Mouse (Mus musculus) adrenal gland, postnatal 25 days (tissue): ENCODE data around the gene Vmn1r7. TPM values are rescaled to one million over a fixed set of nuclear protein-coding genes. Genes with fewer than 3 reads are reported as not detected.
"Not testable (repeated sequence)": the region's sequence is repeated elsewhere in the genome, so short reads cannot be mapped to it uniquely, and the experiment has no call there.

Experiments used
- DNase-seq: peaks from one replicate; pipeline ENCODE4 v3.0.0; 2021; ENCODE audit warnings: mixed read lengths
- long read RNA-seq: library from polyadenylated mRNA; stranded (forward); transcript quantifications from one replicate; pipeline ENCODE4 v2.0.0, GENCODE M21; 2021
- total RNA-seq: library from RNA; stranded (reverse); gene quantifications from 2 replicates; pipeline ENCODE4 v1.2.3, GENCODE M21; 2021

Vmn1r7 gene
- not detected in 2 replicates for total RNA-seq
- long read RNA-seq: 0 reads

- DNase-seq: not testable (repeated sequence)
Observed at GRCm38 (mm10) chr6:57025224-57025623, at the start of gene Vmn1r7. Vmn1r7 (minus strand) TSS chr6:57025324.

GRCm38 (mm10) chr6:57066487-57066886, 41.4 kb upstream of the Vmn1r7 start, which contains the start of gene Vmn1r9:
Vmn1r9 (plus strand) TSS chr6:57066787.
- DNase-seq: no peak

GRCm38 (mm10) chr6:57063730-57064129, 38.6 kb upstream of the Vmn1r7 start:
- no peak for DNase-seq

- no peak for DNase-seq
Observed at GRCm38 (mm10) chr6:57034674-57035073, 9.6 kb upstream of the Vmn1r7 start.

- DNase-seq: no peak
Observed at GRCm38 (mm10) chr6:57031984-57032383, 6.9 kb upstream of the Vmn1r7 start, which contains the start of gene Vmn1r8. Vmn1r8 (plus strand) TSS chr6:57032284.

- DNase-seq: no peak
Observed at GRCm38 (mm10) chr6:56996943-56997342, 28.2 kb downstream of the Vmn1r7 start, which contains the start of gene Vmn1r6. Vmn1r6 (plus strand) TSS chr6:56997243.

Other genes with a start within 250 kb of the Vmn1r7 start
- gene Kbtbd2, start 227.5 kb downstream of the Vmn1r7 start, total RNA-seq: 36.3 and 36.9 TPM in 2 replicates
- gene Fkbp9, start 193.3 kb downstream of the Vmn1r7 start, total RNA-seq: 52.4 and 66.4 TPM in 2 replicates
- gene Nt5c3, start 101.4 kb downstream of the Vmn1r7 start, total RNA-seq: 20.6 and 23.0 TPM in 2 replicates
- gene Vmn1r4, start 101.3 kb downstream of the Vmn1r7 start, total RNA-seq: 0.62 and 0.76 TPM in 2 replicates
- not detected in 2 replicates for gene Vmn1r5, start 55.1 kb downstream of the Vmn1r7 start, total RNA-seq
- gene Vmn1r6, start 28.1 kb downstream of the Vmn1r7 start, total RNA-seq: not detected in 2 replicates
- gene Vmn1r8, start 7.0 kb upstream of the Vmn1r7 start, total RNA-seq: not detected in 2 replicates
- gene Vmn1r9, start 41.5 kb upstream of the Vmn1r7 start, total RNA-seq: not detected in 2 replicates
- gene Vmn1r10, start 84.1 kb upstream of the Vmn1r7 start, total RNA-seq: not detected in 2 replicates
- not detected in 2 replicates for gene Vmn1r11, start 108.1 kb upstream of the Vmn1r7 start, total RNA-seq
- not detected in 2 replicates for gene Vmn1r12, start 131.6 kb upstream of the Vmn1r7 start, total RNA-seq
- gene Vmn1r13, start 178.0 kb upstream of the Vmn1r7 start, total RNA-seq: not detected in 2 replicates
- gene Vmn1r14, start 206.4 kb upstream of the Vmn1r7 start, total RNA-seq: not detected in 2 replicates
- gene Vmn1r15, start 232.6 kb upstream of the Vmn1r7 start, total RNA-seq: not detected in 2 replicates